Mouse (Mus musculus) olfactory bulb, adult 2 months (tissue): Measurements from ENCODE around the gene Twf2.

Source experiments
- CTCF ChIP-seq: fragments of 200-500 bp; IDR thresholded peaks from 2 replicates; pipeline ENCODE4 v1.5.1; 2012; ENCODE audit warnings: low read depth, mild to moderate bottlenecking, low read length, moderate library complexity; ENCODE audit not compliant: insufficient read depth
- POLR2A ChIP-seq: fragments of 200-500 bp; IDR thresholded peaks from 2 replicates; pipeline ENCODE4 v1.6.1; 2012; ENCODE audit warnings: mild to moderate bottlenecking, low read depth, low read length, moderate library complexity; ENCODE audit not compliant: insufficient read depth

DNA sequence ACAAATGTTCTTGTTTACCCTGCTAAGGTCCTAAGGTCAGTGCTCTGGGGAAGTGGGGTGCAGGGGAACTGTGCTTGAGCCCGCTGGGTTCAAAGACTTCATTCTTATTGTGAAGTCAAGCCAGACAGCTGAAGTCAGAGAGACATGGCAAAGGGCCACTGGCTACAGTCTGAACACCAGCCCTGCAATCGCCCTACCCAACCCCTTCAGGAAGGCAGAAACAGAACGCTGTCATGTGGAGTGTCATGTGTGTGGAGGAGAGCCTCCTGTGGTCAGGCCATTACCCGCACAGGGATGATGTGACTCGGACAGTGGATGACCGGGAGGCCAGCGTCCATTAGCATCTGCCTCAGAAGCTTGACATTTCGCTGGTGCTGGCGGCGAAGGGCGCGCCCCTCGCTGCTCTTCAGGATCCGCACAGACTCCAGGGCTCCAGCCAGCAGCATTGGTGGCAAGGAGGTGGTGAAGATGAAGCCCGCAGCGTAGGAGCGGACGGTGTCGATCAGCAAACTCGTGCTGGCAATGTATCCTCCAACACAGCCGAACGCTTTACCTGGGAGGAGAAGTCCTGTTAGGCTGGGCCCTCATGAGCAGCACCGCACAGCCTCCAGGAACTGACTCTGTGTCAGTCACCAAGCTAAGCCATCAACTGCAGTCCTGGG lies 33.4 kb downstream of the Twf2 start:
- TF ChIP-seq POLR2A (no peak), CTCF (no peak)
